Mouse (Mus musculus) heart, postnatal 25 days (tissue): ENCODE results near the gene Tdo2. TPM values are rescaled to one million over a fixed set of nuclear protein-coding genes. Genes with fewer than 3 reads are reported as not detected.

ENCODE experiments used
- total RNA-seq, 2 experiments: library from RNA; stranded (reverse); gene quantifications; 2 replicates each; pipeline ENCODE4 v1.2.3; 2021

The Tdo2 gene
- total RNA-seq, 2 experiments from 2014 or later: not detected

Other genes starting within 250 kb of the Tdo2 start
- gene Ctso, start 43.6 kb downstream of the Tdo2 start, total RNA-seq: 1 to 10 TPM; 8.1 to 8.3 TPM
- not detected for gene Asic5, start 6.1 kb upstream of the Tdo2 start, total RNA-seq
- 10 to 100 TPM; 13.0 to 17.8 TPM for gene Gucy1b1, start 98.5 kb upstream of the Tdo2 start, total RNA-seq
- 10 to 100 TPM; 18.9 to 19.3 TPM for gene Gucy1a1, start 169.6 kb upstream of the Tdo2 start, total RNA-seq